Mouse (Mus musculus): Measurements from ENCODE around the gene Prg3.

Gene Prg3

GRCm38 (mm10) chr2:84987930-84988329 is at the start of gene Prg3:
TSS of gene Prg3 (plus strand) at chr2:84988215.
- in situ Hi-C loops (cut with MboI), result no loop called here

- in situ Hi-C loops (cut with MboI), result no loop called here
Measured at GRCm38 (mm10) chr2:84938249-84938946, 49.6 kb upstream of the Prg3 start.

- in situ Hi-C loops (cut with MboI), result no loop called here
Measured at GRCm38 (mm10) chr2:84939306-84939705, 48.7 kb upstream of the Prg3 start.

GRCm38 (mm10) chr2:84939711-84940110 is 48.3 kb upstream of the Prg3 start:
- in situ Hi-C loops (cut with MboI), result no loop called here

- in situ Hi-C loops (cut with MboI), result no loop called here
Measured at GRCm38 (mm10) chr2:84941332-84941731, 46.7 kb upstream of the Prg3 start.

GRCm38 (mm10) chr2:84941795-84942194 is 46.2 kb upstream of the Prg3 start:
- in situ Hi-C loops (cut with MboI), result no loop called here

- in situ Hi-C loops (cut with MboI), result no loop called here
Measured at GRCm38 (mm10) chr2:84947154-84947771, 40.8 kb upstream of the Prg3 start.

- in situ Hi-C loops (cut with MboI), result no loop called here
Measured at GRCm38 (mm10) chr2:84948252-84948651, 39.8 kb upstream of the Prg3 start.

- in situ Hi-C loops (cut with MboI), result no loop called here
Measured at GRCm38 (mm10) chr2:84948721-84949120, 39.3 kb upstream of the Prg3 start.

GRCm38 (mm10) chr2:84951027-84951426 is 37.0 kb upstream of the Prg3 start:
- in situ Hi-C loops (cut with MboI), result no loop called here

GRCm38 (mm10) chr2:84952251-84952650 is 35.8 kb upstream of the Prg3 start:
- in situ Hi-C loops (cut with MboI), result no loop called here

- in situ Hi-C loops (cut with MboI), result no loop called here
Measured at GRCm38 (mm10) chr2:84952693-84953092, 35.3 kb upstream of the Prg3 start.

GRCm38 (mm10) chr2:84955435-84955834 is 32.6 kb upstream of the Prg3 start:
- in situ Hi-C loops (cut with MboI), result loop anchor here (5.0 kb wide), 1 partner anchor 52 kb away; no protein-coding TSS in a partner anchor

- in situ Hi-C loops (cut with MboI), result loop anchor here (5.0 kb wide), 1 partner anchor 51 kb away; no protein-coding TSS in a partner anchor
Measured at GRCm38 (mm10) chr2:84956274-84956673, 31.7 kb upstream of the Prg3 start.

- in situ Hi-C loops (cut with MboI), result loop anchor here (5.0 kb wide), 1 partner anchor 49 kb away; no protein-coding TSS in a partner anchor
Measured at GRCm38 (mm10) chr2:84958588-84959264, 29.3 kb upstream of the Prg3 start.

GRCm38 (mm10) chr2:84961300-84961699 is 26.7 kb upstream of the Prg3 start:
- in situ Hi-C loops (cut with MboI), result no loop called here

GRCm38 (mm10) chr2:84961901-84962300 is 26.1 kb upstream of the Prg3 start:
- in situ Hi-C loops (cut with MboI), result no loop called here

- in situ Hi-C loops (cut with MboI), result no loop called here
Measured at GRCm38 (mm10) chr2:84962906-84963507, 25.0 kb upstream of the Prg3 start.

- in situ Hi-C loops (cut with MboI), result no loop called here
Measured at GRCm38 (mm10) chr2:84964111-84964801, 23.8 kb upstream of the Prg3 start.

GRCm38 (mm10) chr2:84967318-84967991 is 20.6 kb upstream of the Prg3 start:
- in situ Hi-C loops (cut with MboI), result no loop called here

GRCm38 (mm10) chr2:84975580-84975979 is 12.4 kb upstream of the Prg3 start:
- in situ Hi-C loops (cut with MboI), result no loop called here

All from mature B cell (primary cell).